Mouse (Mus musculus): ENCODE data around the gene Arhgef10l.

- no peak for TF ChIP-seq CTCF (IDR thresholded peaks at IDR 0.05; ENCODE audit: low read depth, low read length)
- TF ChIP-seq POLR2A (IDR thresholded peaks at IDR 0.05; ENCODE audit: extremely low read depth, insufficient read depth, low read length): no peak
Observed at GRCm38 (mm10) chr4:140631276-140631849, 34.4 kb downstream of the Arhgef10l start.

Measured in liver, adult 2 months (tissue).